Mouse (Mus musculus) cerebellum, adult 11-12 months (tissue): Measurements from ENCODE around the gene Elf1.
A peak's percentile ranks its signal among the peaks of the same experiment; 100 is the strongest.

Experiments
- DNase-seq: peaks from one replicate; pipeline ENCODE4 v3.0.0; 2022

Gene Elf1

DNA sequence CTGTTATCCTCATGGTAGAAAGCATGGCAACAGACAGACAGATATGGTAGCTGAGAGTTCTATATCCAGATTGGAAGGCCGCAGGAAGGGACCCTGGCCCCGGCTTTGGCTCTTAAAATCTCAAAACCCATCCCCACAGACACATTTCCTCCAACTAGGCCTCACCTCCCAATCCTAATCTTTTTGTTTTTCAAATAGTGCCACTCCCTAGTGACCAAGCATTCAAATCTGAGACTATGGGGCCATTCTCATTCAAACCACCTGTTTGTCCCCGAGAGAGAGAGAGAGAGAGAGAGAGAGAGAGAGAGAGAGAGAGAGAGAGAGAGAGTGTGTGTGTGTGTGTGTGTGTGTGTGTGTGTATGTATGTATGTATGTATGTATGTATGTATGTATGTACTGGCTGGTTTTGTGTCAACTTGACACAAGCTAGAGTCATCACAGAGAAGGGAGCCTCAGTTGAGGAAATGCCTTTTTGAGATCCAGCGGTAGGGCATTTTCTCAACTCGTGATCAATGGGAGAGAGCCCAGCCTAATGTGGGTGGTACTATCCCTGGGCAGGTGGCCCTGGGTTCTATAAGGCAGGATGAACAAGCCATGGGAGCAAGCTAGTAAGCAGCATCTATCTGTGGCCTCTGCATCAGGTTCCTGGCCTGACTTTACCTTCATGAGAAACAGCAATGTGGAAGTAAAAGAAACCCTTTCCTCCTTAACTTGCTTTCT is 102.7 kb downstream of the Elf1 start:
- no peak for DNase-seq

GRCm38 (mm10) chr14:79586499-79587138 is 105.6 kb downstream of the Elf1 start:
- peak; percentile 16 for DNase-seq

DNA sequence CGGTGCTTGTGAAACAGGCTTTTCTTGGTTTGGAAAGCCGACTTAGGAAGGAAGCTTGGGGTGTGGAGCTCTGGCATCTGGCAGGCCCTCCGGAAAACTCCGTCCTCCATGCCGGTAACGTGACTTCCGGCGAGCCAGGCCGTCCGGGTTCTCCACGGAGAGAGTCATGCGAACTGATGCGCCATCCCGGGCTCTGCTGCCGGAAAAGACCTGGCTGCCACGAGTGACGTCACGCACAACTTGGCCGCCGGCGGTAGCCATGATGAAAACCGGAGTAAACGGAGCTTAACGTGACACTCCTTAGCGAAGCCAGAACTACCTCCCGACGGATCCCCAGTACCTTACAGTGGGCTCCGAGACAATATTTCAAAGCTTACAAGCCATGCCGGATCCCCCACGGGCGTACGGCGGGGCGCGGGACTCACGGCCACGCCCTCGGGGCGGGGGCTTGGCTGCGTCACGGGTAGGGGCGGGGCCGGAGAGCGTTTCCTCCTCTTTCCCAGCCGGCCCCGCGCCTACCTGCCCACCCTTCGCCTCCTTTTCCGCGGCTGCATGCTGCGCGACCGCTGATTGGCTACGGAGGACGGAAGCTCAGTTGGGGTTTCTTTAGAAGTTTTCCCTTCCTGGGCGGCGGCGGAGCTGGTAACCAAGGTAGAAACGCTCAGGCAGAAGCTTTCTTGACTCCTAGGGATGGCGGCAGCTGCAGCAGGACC is 106.3 kb downstream of the Elf1 start, which contains the start of gene Sugt1:
TSS of gene Sugt1 (plus strand) at position 553 of the 713 bp plus-strand sequence.
- DNase-seq = peak; percentile 97

DNA sequence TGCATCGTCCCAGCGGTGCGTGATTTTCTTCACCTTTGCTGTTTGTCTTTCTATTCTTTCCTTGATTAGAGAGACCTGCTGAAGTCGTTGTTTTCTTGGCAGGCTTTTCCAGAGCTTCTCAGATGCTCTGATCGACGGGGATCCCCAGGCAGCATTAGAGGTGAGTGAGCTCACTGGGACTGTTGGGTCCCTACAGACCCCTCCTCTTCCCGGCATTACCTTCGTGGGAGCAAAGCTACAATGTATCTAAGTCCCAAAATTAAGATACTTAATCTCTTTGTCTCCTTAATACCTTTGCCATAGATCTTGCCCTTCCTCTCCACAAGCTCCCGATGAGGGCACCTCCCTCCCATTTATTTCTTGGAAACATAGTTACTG is 106.8 kb downstream of the Elf1 start:
- no peak for DNase-seq

DNA sequence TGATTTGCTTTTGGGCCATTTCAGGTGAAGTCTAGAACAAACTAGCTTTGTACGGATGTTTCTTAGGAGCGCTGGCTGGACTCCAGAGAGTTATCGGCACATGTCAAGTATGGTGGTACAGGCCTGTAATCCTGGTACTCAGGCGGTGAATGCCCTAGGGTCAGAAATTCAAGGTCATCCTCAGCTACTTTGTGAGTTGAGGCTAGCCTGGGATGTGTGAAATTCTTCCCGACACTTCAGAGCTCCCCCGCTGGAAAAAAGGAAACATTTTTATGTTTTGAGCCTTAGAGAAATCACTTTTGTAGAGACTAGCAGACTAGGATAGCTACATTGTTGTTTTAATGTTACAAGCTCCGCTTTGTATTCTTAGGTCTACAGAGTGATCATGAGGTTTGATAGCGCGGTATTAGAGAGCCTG is 107.5 kb downstream of the Elf1 start:
- DNase-seq = peak; percentile 39

GRCm38 (mm10) chr14:79589401-79589800 is 108.4 kb downstream of the Elf1 start:
- no peak for DNase-seq

DNA sequence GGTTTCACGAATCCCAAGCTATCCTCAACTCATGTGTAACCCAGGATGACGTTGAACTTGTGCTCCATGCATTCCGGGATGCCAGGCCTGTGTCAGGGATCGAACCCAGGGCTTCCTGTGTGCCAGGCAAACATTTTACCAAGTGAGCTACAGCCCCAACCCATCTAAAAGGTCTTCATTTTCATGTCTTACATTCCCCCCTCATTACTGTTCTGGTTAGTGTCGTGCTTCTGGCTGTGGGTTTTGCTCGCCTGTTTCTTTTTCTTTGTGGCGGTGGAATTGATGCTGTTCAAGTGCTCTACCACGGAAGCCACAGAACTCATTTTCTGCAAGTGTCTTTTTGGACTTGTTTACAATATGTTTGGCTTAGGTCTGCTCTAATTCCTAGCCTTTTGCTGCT is 109.9 kb downstream of the Elf1 start:
- DNase-seq = no peak

DNA sequence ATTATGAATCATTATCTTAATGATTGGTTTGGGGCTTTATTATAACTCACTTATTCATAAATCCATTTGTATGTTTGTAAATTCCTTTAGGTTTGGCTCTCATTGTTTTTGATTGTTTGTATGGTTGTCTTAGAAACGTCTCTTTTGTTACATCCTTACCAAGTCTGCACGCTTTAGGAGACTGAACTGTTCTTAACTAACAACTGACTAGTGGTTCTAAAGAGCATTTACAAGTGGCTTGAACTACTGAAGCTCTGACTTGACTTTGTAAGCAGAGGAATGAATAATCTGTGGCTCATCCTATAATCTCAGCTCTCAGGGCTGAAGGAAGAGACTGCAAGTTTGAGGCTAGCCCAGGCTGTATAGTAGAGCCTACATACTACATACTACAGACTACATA is 110.6 kb downstream of the Elf1 start:
- no peak for DNase-seq

GRCm38 (mm10) chr14:79594069-79594468 is 113.1 kb downstream of the Elf1 start:
- no peak for DNase-seq

- DNase-seq = no peak
Measured at GRCm38 (mm10) chr14:79596602-79597001, 115.6 kb downstream of the Elf1 start.

GRCm38 (mm10) chr14:79605881-79606280 is 124.9 kb downstream of the Elf1 start:
- DNase-seq = no peak

DNA sequence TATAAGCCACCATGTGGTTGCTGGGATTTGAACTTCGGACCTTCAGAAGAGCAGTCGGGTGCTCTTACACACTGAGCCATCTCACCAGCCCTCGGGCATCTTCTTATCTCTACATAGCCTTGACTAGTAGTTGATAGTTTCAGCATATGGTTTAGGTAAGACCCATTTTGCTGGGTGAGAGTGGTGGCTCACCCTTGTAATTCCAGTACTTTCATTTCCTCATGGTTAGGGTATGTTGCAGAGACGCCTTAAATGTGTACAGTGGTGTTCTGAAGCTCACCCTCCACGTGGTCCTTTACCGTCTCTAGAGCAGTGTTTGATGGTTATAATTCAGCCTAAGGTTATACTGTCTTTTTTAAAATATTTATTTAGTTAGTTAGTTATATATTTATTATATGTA is 125.4 kb downstream of the Elf1 start:
- no peak for DNase-seq

GRCm38 (mm10) chr14:79606867-79607266 is 125.9 kb downstream of the Elf1 start:
- DNase-seq = no peak

- no peak for DNase-seq
Measured at GRCm38 (mm10) chr14:79607352-79607751, 126.4 kb downstream of the Elf1 start.

- DNase-seq = no peak
Measured at GRCm38 (mm10) chr14:79608286-79608685, 127.3 kb downstream of the Elf1 start.

DNA sequence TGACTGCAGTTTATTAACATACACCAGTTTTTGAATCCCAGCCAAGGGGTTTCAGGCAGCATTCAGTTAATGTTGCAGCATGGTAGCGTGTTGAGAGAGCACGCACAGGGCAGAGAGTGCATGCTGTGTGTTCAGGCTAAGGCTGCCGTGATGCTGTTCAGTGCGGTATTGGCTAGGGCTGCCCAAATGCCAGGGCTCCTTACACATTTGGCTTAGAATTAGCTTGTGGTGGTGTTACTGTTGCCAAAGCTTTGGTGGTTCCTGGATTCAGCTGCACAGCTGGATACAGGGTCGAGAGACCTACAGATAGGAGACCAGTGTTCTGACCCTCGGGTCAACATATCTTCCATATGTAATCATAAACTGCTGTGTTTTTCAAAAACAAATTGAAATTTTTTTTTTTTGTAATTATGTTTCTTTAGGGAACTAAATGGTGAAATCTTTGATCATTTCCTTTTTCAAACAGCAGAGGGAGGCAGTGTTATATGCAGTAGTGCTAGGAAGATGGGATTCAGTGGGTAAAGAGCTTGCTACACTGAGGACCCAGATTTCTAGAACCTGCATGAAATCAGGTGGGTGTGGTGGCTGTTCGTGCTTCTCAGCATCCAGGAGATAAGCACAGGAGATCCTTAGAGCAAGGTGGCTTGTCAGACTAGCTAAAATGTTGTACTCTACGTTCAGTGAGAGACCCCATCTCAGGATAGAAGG is 136.3 kb downstream of the Elf1 start:
- DNase-seq = no peak

DNA sequence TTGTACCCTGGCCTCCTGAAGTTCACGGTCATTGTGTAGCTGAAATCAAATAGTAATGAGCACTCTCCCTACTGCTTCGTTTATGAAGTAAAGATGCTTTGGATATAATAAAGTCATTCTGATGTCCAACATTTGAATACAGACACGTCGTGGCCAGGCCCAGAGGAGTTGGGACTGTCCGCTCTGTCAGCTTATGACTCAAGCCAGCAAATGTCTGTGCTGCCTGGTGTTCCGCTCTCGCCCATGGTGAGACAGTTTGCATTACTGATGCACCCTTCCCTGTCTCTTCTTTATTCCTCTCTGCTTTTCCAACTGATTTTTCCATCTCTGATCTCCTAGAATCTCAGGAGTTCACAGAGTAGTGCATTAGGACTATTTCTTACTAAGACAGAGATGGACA is 138.8 kb downstream of the Elf1 start:
- no peak for DNase-seq

DNA sequence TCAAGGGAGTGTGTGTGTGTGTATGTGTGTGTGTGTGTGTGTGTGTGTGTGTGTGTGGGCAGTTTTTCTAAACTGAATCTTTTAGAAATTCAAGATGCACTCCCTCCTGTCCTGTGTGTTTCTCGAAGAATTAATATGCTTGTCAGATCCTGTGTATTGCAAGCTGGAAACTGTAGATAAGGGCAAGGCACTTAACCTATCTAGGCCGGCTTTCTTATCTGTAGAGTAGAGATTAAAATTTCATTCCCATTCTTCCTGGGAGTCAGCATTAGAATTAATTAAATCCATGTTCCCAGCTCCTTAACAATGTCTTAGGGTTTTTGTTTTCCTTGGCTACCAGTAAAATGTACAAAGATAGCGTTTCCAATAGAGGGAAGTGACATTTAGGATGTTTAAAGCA is 140.1 kb downstream of the Elf1 start:
- no peak for DNase-seq
